Mouse (Mus musculus): ENCODE data around the gene Spaca3. TPM values are rescaled to one million over a fixed set of nuclear protein-coding genes. Genes with fewer than 3 reads are reported as not detected.

Gene Spaca3
- polyA plus RNA-seq (2015; fragmentation: Nextera tagmentation; extraction: Ambion mirVana): not detected in 2 replicates

- 0 out of 2 replicates have a peak within 1 kb of the TSS, but pooled peaks have one; percentile 23 for H3K27ac ChIP-seq
- peaks cover 18% of the 10 kb centered on the region; the same call in 1 of the 2 replicates for H3K27me3 ChIP-seq
- no peak within 1 kb of the TSS for H3K4me3 ChIP-seq (replicated peaks)
- ATAC-seq (ENCODE audit: low read depth): no peak
- DNase-seq: no peak
- WGBS (ENCODE audit: insufficient replicate concordance): 62% methylated on average over 10 of the region's 10 CpGs
- H3K4me2 ChIP-seq: no peak within 1 kb of the TSS
- H3K4me1 ChIP-seq (replicated peaks): peaks cover 28% of the 10 kb centered on the region
- no peaks in the 10 kb centered on the region for H3K36me3 ChIP-seq
- no peaks in the 10 kb centered on the region for H3K9me3 ChIP-seq (replicated peaks)
- no peak within 1 kb of the TSS for H3K9ac ChIP-seq
These were observed at the start of gene Spaca3 for GRCm38 (mm10) chr11:80858065-80858464. Spaca3 (plus strand) TSS chr11:80858365.

- peak; percentile 49 for ATAC-seq (ENCODE audit: low read depth)
- peaks cover 46% of the 10 kb centered on the region for H3K27me3 ChIP-seq
- no peak for DNase-seq
These were observed 49.6 kb upstream of the Spaca3 start for GRCm38 (mm10) chr11:80808551-80809070.

GRCm38 (mm10) chr11:80809666-80809992, 48.5 kb upstream of the Spaca3 start:
- WGBS (ENCODE audit: insufficient replicate concordance): 47% methylated on average over 5 of the region's 6 CpGs
- no peaks in the 10 kb centered on the region for H3K9me3 ChIP-seq (replicated peaks)

More at GRCm38 (mm10) chr11:80808551-80809070, 49.6 kb upstream of the Spaca3 start:
- Histone ChIP-seq H3K36me3 (no peaks in the 10 kb centered on the region), H3K4me1 (replicated peaks) (peaks cover 19% of the 10 kb centered on the region; the same call in 1 of the 2 replicates), H3K4me3 (replicated peaks) (no peak overlapping the region), H3K9me3 (replicated peaks) (no peaks in the 10 kb centered on the region), H3K27ac (no peak overlapping the region), H3K4me2 (no peak overlapping the region), H3K9ac (no peak overlapping the region)
- 50% methylated on average over 6 of the region's 6 CpGs for WGBS (ENCODE audit: insufficient replicate concordance)

GRCm38 (mm10) chr11:80809993-80810821, 48.0 kb upstream of the Spaca3 start, which contains the start of gene Tmem98:
Tmem98 (plus strand) TSS chr11:80810175.
- DNase-seq (no peak), ATAC-seq (ENCODE audit: low read depth) (peak; percentile 73)
- Histone ChIP-seq H3K27ac (peak within 1 kb of the TSS; percentile 51; the same call in 1 of the 2 replicates), H3K9me3 (replicated peaks) (no peaks in the 10 kb centered on the region), H3K9ac (peak within 1 kb of the TSS; percentile 59), H3K4me1 (replicated peaks) (peaks cover 19% of the 10 kb centered on the region; the same call in 1 of the 2 replicates), H3K4me3 (replicated peaks) (peak within 1 kb of the TSS; percentile 54), H3K27me3 (peaks cover 46% of the 10 kb centered on the region), H3K36me3 (no peaks in the 10 kb centered on the region), H3K4me2 (peak within 1 kb of the TSS; percentile 65)
- WGBS (ENCODE audit: insufficient replicate concordance): 3% methylated on average over 48 of the region's 54 CpGs

More at GRCm38 (mm10) chr11:80809666-80809992, 48.5 kb upstream of the Spaca3 start:
- Histone ChIP-seq H3K4me2 (peak overlapping the region; percentile 65), H3K4me1 (replicated peaks) (peaks cover 19% of the 10 kb centered on the region; the same call in 1 of the 2 replicates), H3K36me3 (no peaks in the 10 kb centered on the region), H3K27ac (no peak overlapping the region), H3K4me3 (replicated peaks) (peak overlapping the region; percentile 54), H3K9ac (peak overlapping the region; percentile 59), H3K27me3 (peaks cover 46% of the 10 kb centered on the region)
- no peak for DNase-seq
- ATAC-seq (ENCODE audit: low read depth): no peak

GRCm38 (mm10) chr11:80811156-80811555, 47.0 kb upstream of the Spaca3 start:
- no peak overlapping the region for H3K27ac ChIP-seq
- DNase-seq: no peak
- no peaks in the 10 kb centered on the region for H3K9me3 ChIP-seq (replicated peaks)
- H3K36me3 ChIP-seq: no peaks in the 10 kb centered on the region
- peak overlapping the region; percentile 54; the same call in 1 of the 2 replicates for H3K4me3 ChIP-seq (replicated peaks)
- H3K27me3 ChIP-seq: peaks cover 46% of the 10 kb centered on the region
- H3K4me2 ChIP-seq: peak overlapping the region; percentile 65
- WGBS (ENCODE audit: insufficient replicate concordance): 29% methylated on average over 5 of the region's 5 CpGs
- H3K4me1 ChIP-seq (replicated peaks): peaks cover 19% of the 10 kb centered on the region; the same call in 1 of the 2 replicates
- H3K9ac ChIP-seq: no peak overlapping the region
- ATAC-seq (ENCODE audit: low read depth): no peak

- Histone ChIP-seq H3K9me3 (replicated peaks) (no peaks in the 10 kb centered on the region), H3K27me3 (peaks cover 26% of the 10 kb centered on the region), H3K4me1 (replicated peaks) (peaks cover 7% of the 10 kb centered on the region), H3K36me3 (no peaks in the 10 kb centered on the region), H3K27ac (no peak overlapping the region), H3K9ac (no peak overlapping the region), H3K4me2 (no peak overlapping the region), H3K4me3 (replicated peaks) (no peak overlapping the region)
- ATAC-seq (ENCODE audit: low read depth): no peak
- no peak for DNase-seq
- 72% methylated on average over 7 of the region's 7 CpGs for WGBS (ENCODE audit: insufficient replicate concordance)
These were observed 42.8 kb upstream of the Spaca3 start for GRCm38 (mm10) chr11:80815354-80815753.

- no peak overlapping the region for H3K9ac ChIP-seq
- peak; percentile 43 for DNase-seq
- 41% methylated on average over 11 of the region's 11 CpGs for WGBS (ENCODE audit: insufficient replicate concordance)
- no peaks in the 10 kb centered on the region for H3K36me3 ChIP-seq
- no peak overlapping the region; the same call in 1 of the 2 replicates for H3K4me3 ChIP-seq (replicated peaks)
- H3K27me3 ChIP-seq: no peaks in the 10 kb centered on the region
- H3K9me3 ChIP-seq (replicated peaks): no peaks in the 10 kb centered on the region
- ATAC-seq (ENCODE audit: low read depth): peak; percentile 50
- no peak overlapping the region for H3K27ac ChIP-seq
- peak overlapping the region; percentile 35 for H3K4me2 ChIP-seq
- peaks cover 20% of the 10 kb centered on the region for H3K4me1 ChIP-seq (replicated peaks)
These were observed 40.0 kb upstream of the Spaca3 start for GRCm38 (mm10) chr11:80818060-80818697.

GRCm38 (mm10) chr11:80820085-80820484, 38.1 kb upstream of the Spaca3 start:
- Histone ChIP-seq H3K27ac (no peak overlapping the region), H3K4me3 (replicated peaks) (no peak overlapping the region), H3K27me3 (no peaks in the 10 kb centered on the region), H3K36me3 (no peaks in the 10 kb centered on the region), H3K4me2 (no peak overlapping the region), H3K4me1 (replicated peaks) (peaks cover 20% of the 10 kb centered on the region), H3K9ac (no peak overlapping the region), H3K9me3 (replicated peaks) (no peaks in the 10 kb centered on the region)
- 69% methylated on average over 3 of the region's 3 CpGs for WGBS (ENCODE audit: insufficient replicate concordance)
- DNase-seq (no peak), ATAC-seq (ENCODE audit: low read depth) (no peak)

GRCm38 (mm10) chr11:80821296-80821695, 36.9 kb upstream of the Spaca3 start:
- WGBS (ENCODE audit: insufficient replicate concordance): 12% methylated on average over 14 of the region's 14 CpGs

GRCm38 (mm10) chr11:80821794-80822193, 36.4 kb upstream of the Spaca3 start:
- H3K4me2 ChIP-seq: peak overlapping the region; percentile 42
- no peak overlapping the region for H3K4me3 ChIP-seq (replicated peaks)
- peaks cover 20% of the 10 kb centered on the region for H3K4me1 ChIP-seq (replicated peaks)
- no peak overlapping the region for H3K9ac ChIP-seq
- H3K27ac ChIP-seq: no peak overlapping the region
- H3K27me3 ChIP-seq: no peaks in the 10 kb centered on the region
- H3K36me3 ChIP-seq: no peaks in the 10 kb centered on the region
- no peaks in the 10 kb centered on the region for H3K9me3 ChIP-seq (replicated peaks)
- DNase-seq (no peak), ATAC-seq (ENCODE audit: low read depth) (no peak)
- 49% methylated on average over 9 of the region's 9 CpGs for WGBS (ENCODE audit: insufficient replicate concordance)

More at GRCm38 (mm10) chr11:80821296-80821695, 36.9 kb upstream of the Spaca3 start:
- Histone ChIP-seq H3K27ac (no peak overlapping the region), H3K9ac (no peak overlapping the region), H3K4me1 (replicated peaks) (peaks cover 20% of the 10 kb centered on the region), H3K27me3 (no peaks in the 10 kb centered on the region), H3K9me3 (replicated peaks) (no peaks in the 10 kb centered on the region), H3K36me3 (no peaks in the 10 kb centered on the region), H3K4me3 (replicated peaks) (no peak overlapping the region), H3K4me2 (peak overlapping the region; percentile 42)
- ATAC-seq (ENCODE audit: low read depth) (peak; percentile 66), DNase-seq (no peak)

- Histone ChIP-seq H3K36me3 (no peaks in the 10 kb centered on the region), H3K4me1 (replicated peaks) (no peaks in the 10 kb centered on the region), H3K27ac (no peak overlapping the region), H3K27me3 (peaks cover 5% of the 10 kb centered on the region), H3K9me3 (replicated peaks) (no peaks in the 10 kb centered on the region), H3K9ac (no peak overlapping the region), H3K4me2 (no peak overlapping the region), H3K4me3 (replicated peaks) (no peak overlapping the region)
- ATAC-seq (ENCODE audit: low read depth): no peak
- 69% methylated on average over 2 of the region's 2 CpGs for WGBS (ENCODE audit: insufficient replicate concordance)
- DNase-seq: no peak
These were observed 22.8 kb upstream of the Spaca3 start for GRCm38 (mm10) chr11:80835395-80835794.

Data from liver, embryonic 13.5 days (tissue).